Mouse (Mus musculus): Measurements from ENCODE around the gene Gm20388. TPM values are rescaled to one million over a fixed set of nuclear protein-coding genes. Genes with fewer than 3 reads are reported as not detected.
A peak's percentile ranks its signal among the peaks of the same experiment; 100 is the strongest.

Gm20388 gene
- polyA plus RNA-seq, 1 experiment from 2014 or later: 4.4 TPM

DNA sequence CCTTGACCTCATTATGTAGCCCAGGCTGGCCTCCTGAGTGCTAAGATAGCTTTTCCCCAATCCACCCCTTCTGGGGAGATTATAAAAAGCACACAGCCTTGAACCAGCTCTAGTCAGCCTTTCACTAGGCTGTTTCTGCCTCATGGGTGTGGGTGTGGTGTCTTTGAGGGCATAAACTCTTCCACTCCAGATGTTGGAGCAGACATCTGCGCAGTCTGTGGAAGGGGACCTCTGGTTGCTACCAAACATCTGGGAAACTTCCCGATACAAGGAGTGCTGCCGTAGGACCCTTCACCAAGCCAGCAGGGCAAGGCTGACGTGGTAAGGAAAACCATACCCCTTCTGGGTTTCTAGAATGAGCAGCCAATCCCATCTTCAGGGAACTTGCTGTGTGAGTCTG lies 141.3 kb downstream of the Gm20388 start:
- no peaks in the 10 kb centered on the region for H3K36me3 ChIP-seq
- no peak overlapping the region for H3K4me3 ChIP-seq (replicated peaks)
- no peak overlapping the region for H3K9ac ChIP-seq (replicated peaks)
- H3K4me2 ChIP-seq (replicated peaks): no peak overlapping the region
- H3K9me3 ChIP-seq: peaks cover 6% of the 10 kb centered on the region; the same call in 1 of the 2 replicates
- H3K4me1 ChIP-seq (replicated peaks): 0 out of 2 replicates have a peak, but pooled peaks cover under 1% of the 10 kb centered on the region
- ATAC-seq: no peak
- WGBS: 92% methylated on average over 4 of the region's 4 CpGs
- H3K27ac ChIP-seq: no peak overlapping the region
- H3K27me3 ChIP-seq: no peaks in the 10 kb centered on the region

DNA sequence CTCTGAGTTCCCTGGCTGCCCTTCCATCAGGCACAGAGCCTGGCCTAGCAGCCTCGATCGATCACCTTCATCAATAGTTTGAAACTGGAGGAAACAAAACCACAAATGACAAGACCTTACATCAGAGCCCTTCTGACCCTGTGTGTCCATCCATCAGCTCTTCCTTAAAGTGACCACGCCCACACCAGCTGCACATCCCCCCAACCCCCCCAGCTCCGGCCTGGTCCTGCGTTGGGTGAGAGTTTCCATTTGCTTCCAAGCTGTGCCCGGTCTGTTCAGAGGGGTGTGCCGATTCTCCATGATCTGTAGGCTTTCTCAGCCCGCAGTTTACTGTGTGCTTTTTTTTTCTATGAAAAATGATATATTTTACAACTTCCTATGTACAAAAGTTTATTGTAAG lies 141.7 kb downstream of the Gm20388 start:
- Histone ChIP-seq H3K27ac (no peak overlapping the region), H3K36me3 (no peaks in the 10 kb centered on the region), H3K4me2 (replicated peaks) (no peak overlapping the region), H3K9me3 (peaks cover 6% of the 10 kb centered on the region; the same call in 1 of the 2 replicates), H3K4me1 (replicated peaks) (no peaks in the 10 kb centered on the region), H3K27me3 (no peaks in the 10 kb centered on the region), H3K9ac (replicated peaks) (no peak overlapping the region), H3K4me3 (replicated peaks) (no peak overlapping the region)
- 88% methylated on average over 8 of the region's 8 CpGs for WGBS
- no peak for ATAC-seq

DNA sequence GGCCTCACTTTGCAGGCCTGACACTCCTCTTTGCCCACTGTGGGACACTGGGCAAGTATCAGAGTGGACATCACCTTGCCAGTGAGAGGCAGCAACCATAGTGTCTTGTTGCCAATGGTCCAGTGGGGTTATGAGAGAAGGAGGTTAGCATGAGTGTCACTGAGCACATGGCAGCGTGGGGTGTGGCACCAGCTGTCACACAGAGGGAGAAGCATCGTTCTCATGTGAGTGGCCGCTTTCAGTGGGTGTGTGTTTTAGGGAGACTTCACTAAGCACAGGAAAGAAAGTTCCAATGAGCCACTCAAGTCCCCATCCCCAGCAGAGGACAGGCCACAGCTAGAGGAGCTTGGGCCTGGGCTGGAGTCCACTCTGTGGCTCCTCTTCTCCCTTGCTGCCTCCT lies 144.2 kb downstream of the Gm20388 start:
- Histone ChIP-seq H3K4me2 (replicated peaks) (no peak overlapping the region), H3K4me3 (replicated peaks) (no peak overlapping the region), H3K9ac (replicated peaks) (no peak overlapping the region), H3K27ac (no peak overlapping the region), H3K27me3 (no peaks in the 10 kb centered on the region), H3K36me3 (no peaks in the 10 kb centered on the region), H3K4me1 (replicated peaks) (no peaks in the 10 kb centered on the region), H3K9me3 (peaks cover 6% of the 10 kb centered on the region; the same call in 1 of the 2 replicates)
- WGBS: 90% methylated on average over 3 of the region's 3 CpGs
- no peak for ATAC-seq

DNA sequence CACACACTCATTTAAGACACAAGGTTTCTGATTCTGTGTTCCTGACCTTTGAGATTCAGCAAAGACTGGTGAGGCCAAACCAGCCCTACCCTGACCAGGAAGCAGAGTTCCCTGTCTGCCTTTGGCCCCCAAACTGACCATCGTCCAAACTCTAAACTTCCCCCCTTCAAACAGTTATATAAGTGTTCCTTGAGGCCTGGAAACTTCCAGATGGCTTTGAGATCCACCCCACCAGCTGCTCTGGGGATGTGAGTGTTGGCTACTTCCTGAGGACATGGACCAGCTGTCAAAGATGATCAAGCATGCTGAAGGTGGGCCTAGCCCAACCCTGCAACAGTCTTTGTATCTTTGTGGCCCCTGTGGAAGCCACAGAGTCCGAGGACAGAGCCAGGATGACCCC lies 146.4 kb downstream of the Gm20388 start:
- H3K36me3 ChIP-seq: no peaks in the 10 kb centered on the region
- no peak overlapping the region for H3K9ac ChIP-seq (replicated peaks)
- H3K4me3 ChIP-seq (replicated peaks): no peak overlapping the region
- WGBS: 76% methylated on average over 2 of the region's 2 CpGs
- H3K9me3 ChIP-seq: peaks cover 6% of the 10 kb centered on the region; the same call in 1 of the 2 replicates
- no peak for ATAC-seq
- no peak overlapping the region for H3K4me2 ChIP-seq (replicated peaks)
- no peak overlapping the region for H3K27ac ChIP-seq
- H3K27me3 ChIP-seq: no peaks in the 10 kb centered on the region
- no peaks in the 10 kb centered on the region for H3K4me1 ChIP-seq (replicated peaks)

DNA sequence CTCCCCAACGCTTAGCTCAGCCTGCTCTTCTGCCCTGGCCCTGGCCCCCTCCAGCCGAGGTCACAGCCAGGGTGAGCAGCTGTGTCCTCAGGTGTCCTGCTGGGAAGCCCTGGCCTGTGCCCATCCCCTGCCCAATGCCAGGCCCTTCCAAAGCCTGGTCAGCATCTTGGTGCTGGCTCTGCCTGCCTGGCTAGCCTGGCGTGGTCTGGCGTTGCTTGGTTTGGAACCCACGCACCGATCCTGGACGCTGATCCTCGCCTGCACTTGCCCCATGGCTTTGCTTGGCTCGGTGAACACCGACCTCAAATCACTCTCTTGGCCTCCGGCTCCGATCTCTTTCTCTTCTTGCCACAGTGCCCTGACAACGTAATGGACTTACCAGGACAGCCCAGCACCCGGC lies 152.1 kb downstream of the Gm20388 start:
- Histone ChIP-seq H3K9ac (replicated peaks) (no peak overlapping the region), H3K4me1 (replicated peaks) (no peaks in the 10 kb centered on the region), H3K27ac (no peak overlapping the region), H3K4me3 (replicated peaks) (no peak overlapping the region), H3K27me3 (no peaks in the 10 kb centered on the region), H3K36me3 (no peaks in the 10 kb centered on the region), H3K9me3 (no peaks in the 10 kb centered on the region), H3K4me2 (replicated peaks) (no peak overlapping the region)
- no peak for ATAC-seq
- 90% methylated on average over 14 of the region's 14 CpGs for WGBS

DNA sequence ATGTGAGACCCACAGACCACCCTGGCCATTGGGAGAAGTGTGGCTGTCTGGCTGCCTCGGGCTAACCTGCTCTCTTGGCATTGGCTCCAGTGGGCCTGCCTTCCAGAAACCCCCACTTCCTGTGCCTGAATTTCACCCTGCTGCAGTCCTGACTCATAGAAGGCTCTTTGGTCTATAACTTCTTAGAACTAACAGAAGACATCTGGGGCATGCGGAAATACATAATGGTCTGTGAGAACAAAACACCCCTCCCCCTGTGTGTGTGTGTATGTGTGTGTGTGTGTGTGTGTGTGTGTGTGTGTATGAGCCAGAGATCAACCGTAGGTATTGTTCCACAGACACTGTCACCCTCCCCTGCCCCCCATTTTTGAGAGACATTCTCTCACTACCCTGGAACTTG lies 152.7 kb downstream of the Gm20388 start:
- ATAC-seq: no peak
- WGBS: 75% methylated on average over 3 of the region's 3 CpGs
- no peak overlapping the region for H3K9ac ChIP-seq (replicated peaks)

DNA sequence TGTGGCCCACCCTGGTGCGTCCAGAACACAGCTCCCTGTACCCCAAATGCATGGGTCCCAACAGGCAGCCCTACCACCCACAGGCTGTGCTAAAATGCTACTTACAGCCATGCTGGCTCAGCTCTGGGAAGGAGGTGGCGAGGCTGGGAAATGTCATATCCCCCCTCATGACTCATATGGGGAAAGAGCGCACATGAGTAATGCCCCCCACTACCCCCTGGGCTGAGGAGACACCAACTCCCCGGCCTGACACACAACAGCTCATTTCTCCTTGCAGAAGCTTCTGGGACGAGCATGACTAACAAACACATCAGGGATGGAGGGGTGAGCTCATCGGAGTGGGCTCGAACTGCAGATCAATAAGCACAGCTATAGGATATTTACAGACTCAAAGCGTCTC lies 155.0 kb downstream of the Gm20388 start:
- Histone ChIP-seq H3K36me3 (no peaks in the 10 kb centered on the region), H3K27me3 (no peaks in the 10 kb centered on the region), H3K4me3 (replicated peaks) (no peak overlapping the region), H3K27ac (no peak overlapping the region), H3K4me2 (replicated peaks) (no peak overlapping the region), H3K9ac (replicated peaks) (no peak overlapping the region), H3K4me1 (replicated peaks) (no peaks in the 10 kb centered on the region), H3K9me3 (no peaks in the 10 kb centered on the region)
- 89% methylated on average over 8 of the region's 8 CpGs for WGBS
- no peak for ATAC-seq

More for the DNA sequence above, 152.7 kb downstream of the Gm20388 start:
- no peaks in the 10 kb centered on the region for H3K36me3 ChIP-seq
- H3K4me1 ChIP-seq (replicated peaks): no peaks in the 10 kb centered on the region
- no peak overlapping the region for H3K27ac ChIP-seq
- no peaks in the 10 kb centered on the region for H3K27me3 ChIP-seq
- H3K4me2 ChIP-seq (replicated peaks): no peak overlapping the region
- no peak overlapping the region for H3K4me3 ChIP-seq (replicated peaks)
- no peaks in the 10 kb centered on the region for H3K9me3 ChIP-seq

DNA sequence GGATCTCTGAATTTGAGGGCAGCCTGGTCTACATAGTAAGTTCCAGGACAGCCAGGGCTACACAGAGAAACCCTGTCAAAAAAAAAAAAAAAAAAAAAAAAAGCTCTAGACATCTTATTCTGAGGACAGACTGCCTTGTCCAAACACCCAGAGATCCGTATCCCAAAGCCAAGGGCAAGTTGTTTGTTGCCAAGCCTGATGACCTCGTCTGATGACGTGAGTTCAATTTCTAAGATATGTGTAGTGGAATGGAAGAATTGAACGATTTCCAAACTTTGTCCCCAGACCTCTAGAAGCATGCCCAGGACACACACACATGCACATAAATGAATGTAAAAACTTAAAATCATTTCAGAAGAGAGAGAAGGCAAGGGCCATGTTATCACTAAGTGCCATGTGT lies 155.6 kb downstream of the Gm20388 start:
- Histone ChIP-seq H3K9ac (replicated peaks) (no peak overlapping the region), H3K4me3 (replicated peaks) (no peak overlapping the region), H3K27ac (no peak overlapping the region), H3K27me3 (no peaks in the 10 kb centered on the region), H3K36me3 (no peaks in the 10 kb centered on the region), H3K4me1 (replicated peaks) (no peaks in the 10 kb centered on the region), H3K9me3 (no peaks in the 10 kb centered on the region), H3K4me2 (replicated peaks) (no peak overlapping the region)
- ATAC-seq: no peak
- WGBS: 92% methylated on average over 4 of the region's 4 CpGs

DNA sequence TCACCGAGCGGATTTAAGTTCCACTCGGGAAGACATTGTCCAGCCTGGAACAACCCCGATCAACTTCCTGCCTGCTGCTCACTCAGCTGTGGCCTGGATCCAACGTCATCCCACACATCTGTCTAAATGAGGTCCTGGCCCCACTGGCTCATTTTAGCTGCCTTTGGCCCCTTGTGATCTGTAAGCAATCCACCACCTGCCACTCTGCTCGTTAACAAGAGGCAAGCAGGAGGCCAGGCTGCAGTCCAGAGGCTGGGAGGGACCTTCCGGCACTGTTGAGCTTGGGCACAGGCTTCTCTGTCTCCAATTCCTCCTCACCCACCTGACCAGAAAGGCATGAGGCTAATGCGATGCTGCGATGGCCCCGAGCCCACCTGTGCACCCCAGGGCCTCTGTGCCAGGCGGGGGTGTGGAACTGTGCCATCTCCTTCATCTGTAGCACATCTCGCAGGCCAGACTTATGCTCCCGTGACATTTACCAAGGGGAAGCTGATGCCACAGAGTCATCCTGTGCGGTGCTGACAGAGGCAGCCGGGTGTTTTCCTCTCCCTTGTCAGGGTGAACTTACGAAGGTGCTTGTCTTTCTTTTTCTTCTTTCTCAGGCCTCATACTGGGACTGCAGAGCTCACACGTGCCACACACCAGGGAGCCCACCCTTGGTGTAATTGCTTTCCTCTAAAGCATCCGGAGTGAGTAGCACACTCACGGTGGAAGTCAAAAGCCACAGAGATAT lies 157.5 kb downstream of the Gm20388 start:
- Histone ChIP-seq H3K9ac (replicated peaks) (no peak overlapping the region), H3K9me3 (no peaks in the 10 kb centered on the region), H3K4me2 (replicated peaks) (no peak overlapping the region), H3K4me1 (replicated peaks) (0 out of 2 replicates have a peak, but pooled peaks cover 5% of the 10 kb centered on the region), H3K4me3 (replicated peaks) (no peak overlapping the region), H3K36me3 (no peaks in the 10 kb centered on the region), H3K27ac (no peak overlapping the region), H3K27me3 (no peaks in the 10 kb centered on the region)
- no peak for ATAC-seq
- WGBS: 65% methylated on average over 19 of the region's 19 CpGs

DNA sequence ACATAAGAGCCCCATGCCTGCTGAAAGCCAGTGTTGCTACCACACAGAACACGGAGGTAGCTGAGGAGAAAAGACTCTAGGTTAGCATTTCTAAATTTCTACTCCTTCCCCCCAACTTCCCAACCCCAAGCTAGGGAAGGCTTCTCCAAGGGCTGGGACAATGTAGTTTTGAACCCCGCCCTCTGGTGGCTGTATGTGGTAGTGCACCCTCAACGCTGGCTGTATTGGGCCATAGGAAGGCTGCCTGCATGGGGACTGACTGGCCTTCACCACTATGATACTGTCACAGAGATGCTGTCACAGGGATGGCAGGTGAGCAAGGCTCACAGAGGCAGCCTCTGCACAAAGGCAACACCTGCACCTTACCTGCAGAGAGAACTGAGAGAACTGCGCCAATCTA lies 161.0 kb downstream of the Gm20388 start:
- peaks cover 5% of the 10 kb centered on the region; the same call in 1 of the 2 replicates for H3K4me1 ChIP-seq (replicated peaks)
- no peaks in the 10 kb centered on the region for H3K36me3 ChIP-seq
- no peak overlapping the region for H3K27ac ChIP-seq
- H3K9ac ChIP-seq (replicated peaks): no peak overlapping the region; the same call in 1 of the 2 replicates
- no peak overlapping the region for H3K4me2 ChIP-seq (replicated peaks)
- H3K27me3 ChIP-seq: no peaks in the 10 kb centered on the region
- no peak overlapping the region for H3K4me3 ChIP-seq (replicated peaks)
- H3K9me3 ChIP-seq: no peaks in the 10 kb centered on the region
- ATAC-seq: peak; percentile 75
- 30% methylated on average over 4 of the region's 4 CpGs for WGBS

DNA sequence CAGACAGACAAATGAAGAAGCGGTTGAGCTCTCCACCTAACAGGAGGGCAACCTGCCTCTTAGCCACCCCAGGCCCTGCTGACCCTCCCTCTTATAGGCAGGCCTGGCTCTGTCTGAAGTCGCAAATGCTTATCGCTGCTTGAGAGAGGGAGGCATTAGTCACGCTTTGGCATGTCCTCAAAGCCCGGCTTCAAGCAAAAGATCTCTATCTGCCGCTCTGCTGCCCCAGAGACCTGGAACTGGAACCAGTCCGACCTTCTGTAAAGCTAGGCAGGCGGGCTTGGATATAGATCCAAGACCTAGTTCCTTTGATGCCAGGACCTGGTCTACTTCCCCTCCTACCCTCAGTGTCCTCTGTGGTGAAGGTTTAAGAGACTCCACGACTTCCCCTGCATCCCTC lies 161.6 kb downstream of the Gm20388 start:
- WGBS: 55% methylated on average over 9 of the region's 9 CpGs
- Histone ChIP-seq H3K4me2 (replicated peaks) (no peak overlapping the region), H3K9ac (replicated peaks) (no peak overlapping the region; the same call in 1 of the 2 replicates), H3K4me1 (replicated peaks) (peaks cover 5% of the 10 kb centered on the region; the same call in 1 of the 2 replicates), H3K4me3 (replicated peaks) (no peak overlapping the region), H3K27ac (no peak overlapping the region), H3K36me3 (no peaks in the 10 kb centered on the region), H3K27me3 (no peaks in the 10 kb centered on the region), H3K9me3 (no peaks in the 10 kb centered on the region)
- peak; percentile 40; the same call in 1 of the 2 replicates for ATAC-seq

DNA sequence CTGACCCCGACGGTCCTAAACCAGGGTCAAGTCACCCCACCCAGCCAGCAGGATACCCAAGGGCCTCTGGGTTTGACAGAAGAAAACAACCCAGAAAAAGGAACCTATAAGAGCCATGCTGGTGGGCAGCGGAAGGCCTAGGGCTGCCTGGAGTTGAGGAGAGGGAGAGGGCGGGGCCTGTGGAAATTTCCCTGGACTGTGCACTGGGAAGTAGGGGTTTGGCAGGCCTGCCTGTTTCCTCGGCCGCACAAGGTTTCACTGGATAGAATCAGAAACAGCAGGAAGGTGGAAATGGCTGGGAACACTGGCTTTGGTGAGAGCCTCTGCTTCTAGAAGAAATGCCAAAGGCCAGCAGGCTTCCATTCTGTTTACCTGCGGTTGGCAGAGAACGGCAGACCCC lies 162.2 kb downstream of the Gm20388 start:
- Histone ChIP-seq H3K36me3 (no peaks in the 10 kb centered on the region), H3K27me3 (no peaks in the 10 kb centered on the region), H3K9ac (replicated peaks) (no peak overlapping the region; the same call in 1 of the 2 replicates), H3K4me2 (replicated peaks) (no peak overlapping the region), H3K4me1 (replicated peaks) (peaks cover 5% of the 10 kb centered on the region; the same call in 1 of the 2 replicates), H3K27ac (no peak overlapping the region), H3K9me3 (no peaks in the 10 kb centered on the region), H3K4me3 (replicated peaks) (no peak overlapping the region)
- 88% methylated on average over 8 of the region's 8 CpGs for WGBS
- no peak for ATAC-seq

DNA sequence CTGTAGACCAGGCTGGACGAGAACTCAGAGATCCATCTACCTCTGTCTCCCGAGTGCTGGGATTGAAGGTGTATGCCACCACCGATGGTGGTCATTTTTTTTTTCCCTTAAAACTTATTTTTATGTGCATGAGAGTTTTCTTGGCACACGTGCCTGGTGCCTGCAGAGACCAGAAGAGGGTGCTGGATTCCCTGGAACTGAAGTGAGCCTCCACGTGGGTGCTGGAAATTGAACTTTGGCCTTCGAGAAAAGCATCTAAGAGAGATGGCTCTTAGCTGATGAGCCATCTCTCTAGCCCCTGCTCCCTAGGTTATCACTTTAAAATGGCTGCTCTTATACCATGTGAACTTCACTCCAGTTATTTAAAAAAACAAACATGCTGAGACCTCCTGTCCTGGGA lies 163.9 kb downstream of the Gm20388 start:
- Histone ChIP-seq H3K4me3 (replicated peaks) (no peak overlapping the region), H3K27ac (no peak overlapping the region), H3K4me2 (replicated peaks) (no peak overlapping the region), H3K27me3 (no peaks in the 10 kb centered on the region), H3K4me1 (replicated peaks) (peaks cover 5% of the 10 kb centered on the region; the same call in 1 of the 2 replicates), H3K36me3 (no peaks in the 10 kb centered on the region), H3K9ac (replicated peaks) (no peak overlapping the region), H3K9me3 (no peaks in the 10 kb centered on the region)
- no peak for ATAC-seq
- WGBS: 79% methylated on average over 6 of the region's 6 CpGs

Measured in midbrain, embryonic 13.5 days (tissue).